Mouse (Mus musculus) midbrain, embryonic 15.5 days (tissue): ENCODE results near the gene Htr2c. TPM values are rescaled to one million over a fixed set of nuclear protein-coding genes. Genes with fewer than 3 reads are reported as not detected.

Source experiments
- ATAC-seq: fragments of 200-750 bp; cut with Nextera tagmentation; replicated peaks from 2 replicates; pipeline ENCODE4 v1.8.0; 2017; ENCODE audit warnings: moderate TSS enrichment
- H3K27ac ChIP-seq: fragments of 300-500 bp; sonication (generic); 2 replicates; pipeline ENCODE4 v1.5.1; 2015; ENCODE audit warnings: mild to moderate bottlenecking, inconsistent platforms
- H3K27me3 ChIP-seq: fragments of 300-500 bp; sonication (generic); replicated peaks from 2 replicates; pipeline ENCODE4 v1.6.1; 2015; ENCODE audit warnings: inconsistent platforms
- H3K36me3 ChIP-seq: fragments of 300-500 bp; sonication (generic); replicated peaks from 2 replicates; pipeline ENCODE4 v1.6.1; 2015; ENCODE audit warnings: inconsistent platforms
- H3K4me1 ChIP-seq: fragments of 300-500 bp; sonication (generic); 2 replicates; pipeline ENCODE4 v1.6.1; 2015; ENCODE audit warnings: inconsistent platforms
- H3K4me2 ChIP-seq: fragments of 300-500 bp; sonication (generic); 2 replicates; pipeline ENCODE4 v1.6.1; 2015; ENCODE audit warnings: inconsistent platforms, mild to moderate bottlenecking, moderate library complexity
- H3K4me3 ChIP-seq: fragments of 300-500 bp; sonication (generic); 2 replicates; pipeline ENCODE4 v1.5.1; 2015; ENCODE audit warnings: mild to moderate bottlenecking, inconsistent platforms
- H3K9ac ChIP-seq: fragments of 300-500 bp; sonication (generic); 2 replicates; pipeline ENCODE4 v1.6.1; 2015; ENCODE audit warnings: mild to moderate bottlenecking, inconsistent platforms
- H3K9me3 ChIP-seq: fragments of 300-500 bp; sonication (generic); 2 replicates; pipeline ENCODE4 v1.6.1; 2016; ENCODE audit warnings: inconsistent platforms
- WGBS: fragments of 180-500 bp; shearing (Covaris S2); methylation state at CpG from one replicate; pipeline ENCODE4 v1.1.7; 2015; ENCODE audit warnings: mixed read lengths; 5-methylcytosine and 5-hydroxymethylcytosine counted together
- polyA plus RNA-seq: library from polyadenylated mRNA; unstranded; fragments of >200 nt; fragmentation: Nextera tagmentation; extraction: Ambion mirVana; gene quantifications from 2 replicates; pipeline ENCODE4 v1.2.1, GENCODE M21; 2015

Htr2c gene
- polyA plus RNA-seq = 5.0 and 6.1 TPM in 2 replicates

GRCm38 (mm10) chrX:146962258-146962913 lies at the start of gene Htr2c:
Gene Htr2c, plus strand, starts transcription at chrX:146962513.
- H3K27ac ChIP-seq = no peak within 1 kb of the TSS
- WGBS = 27% methylated on average over 27 of the region's 27 CpGs
- H3K4me2 ChIP-seq = peak within 1 kb of the TSS; percentile 76
- H3K9me3 ChIP-seq = no peaks in the 10 kb centered on the region
- H3K27me3 ChIP-seq = peaks cover 4% of the 10 kb centered on the region; the same call in 1 of the 2 replicates
- H3K36me3 ChIP-seq = no peaks in the 10 kb centered on the region
- peak within 1 kb of the TSS; percentile 41 for H3K9ac ChIP-seq
- H3K4me1 ChIP-seq = no peaks in the 10 kb centered on the region
- peak; percentile 92 for ATAC-seq
- peak within 1 kb of the TSS; percentile 51 for H3K4me3 ChIP-seq

GRCm38 (mm10) chrX:146928251-146928650 lies 34.1 kb upstream of the Htr2c start:
- H3K9ac ChIP-seq = no peak overlapping the region
- WGBS = 58% methylated on average over 1 of the region's 1 CpGs
- H3K4me1 ChIP-seq = no peaks in the 10 kb centered on the region
- ATAC-seq = no peak
- no peaks in the 10 kb centered on the region for H3K36me3 ChIP-seq
- H3K4me2 ChIP-seq = no peak overlapping the region
- H3K27ac ChIP-seq = no peak overlapping the region
- H3K27me3 ChIP-seq = no peaks in the 10 kb centered on the region
- no peak overlapping the region for H3K4me3 ChIP-seq
- no peaks in the 10 kb centered on the region for H3K9me3 ChIP-seq

GRCm38 (mm10) chrX:146936332-146936731 lies 26.0 kb upstream of the Htr2c start:
- Histone ChIP-seq H3K9ac (no peak overlapping the region), H3K36me3 (no peaks in the 10 kb centered on the region), H3K9me3 (no peaks in the 10 kb centered on the region), H3K4me3 (no peak overlapping the region), H3K4me2 (no peak overlapping the region), H3K4me1 (no peaks in the 10 kb centered on the region), H3K27ac (no peak overlapping the region), H3K27me3 (no peaks in the 10 kb centered on the region)
- ATAC-seq = no peak

- Histone ChIP-seq H3K4me1 (no peaks in the 10 kb centered on the region), H3K9me3 (no peaks in the 10 kb centered on the region), H3K4me2 (no peak overlapping the region), H3K27me3 (no peaks in the 10 kb centered on the region), H3K36me3 (no peaks in the 10 kb centered on the region), H3K27ac (no peak overlapping the region), H3K4me3 (no peak overlapping the region), H3K9ac (no peak overlapping the region)
- WGBS = 88% methylated on average over 2 of the region's 2 CpGs
- no peak for ATAC-seq
Observed at GRCm38 (mm10) chrX:146946216-146946886, 16.0 kb upstream of the Htr2c start.

DNA sequence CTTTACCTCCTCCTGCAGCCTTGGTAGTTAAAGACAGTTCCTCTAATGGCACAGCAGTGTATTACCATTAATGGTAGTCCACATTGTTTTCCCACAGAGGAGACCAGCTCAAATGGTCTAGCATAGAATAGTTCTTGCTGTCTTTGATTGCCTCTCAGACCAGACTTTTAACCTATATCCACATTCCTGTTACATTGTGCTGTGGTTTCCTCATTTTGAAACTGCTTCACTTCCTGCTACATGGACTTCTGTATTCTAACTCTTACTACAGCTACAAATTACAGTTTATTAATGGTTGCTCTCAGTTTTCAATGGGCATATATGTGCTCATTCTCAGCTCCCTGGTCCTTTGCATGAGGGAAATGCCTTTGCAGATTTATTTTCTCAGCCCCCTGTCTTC lies 15.3 kb upstream of the Htr2c start:
- ATAC-seq = no peak
- Histone ChIP-seq H3K27ac (no peak overlapping the region), H3K9ac (no peak overlapping the region), H3K4me2 (no peak overlapping the region), H3K4me1 (no peaks in the 10 kb centered on the region), H3K9me3 (no peaks in the 10 kb centered on the region), H3K27me3 (no peaks in the 10 kb centered on the region), H3K4me3 (no peak overlapping the region), H3K36me3 (no peaks in the 10 kb centered on the region)

- Histone ChIP-seq H3K9me3 (no peaks in the 10 kb centered on the region), H3K4me1 (no peaks in the 10 kb centered on the region), H3K4me2 (no peak overlapping the region), H3K36me3 (no peaks in the 10 kb centered on the region), H3K9ac (no peak overlapping the region), H3K4me3 (no peak overlapping the region), H3K27me3 (peaks cover 4% of the 10 kb centered on the region; the same call in 1 of the 2 replicates), H3K27ac (no peak overlapping the region)
- WGBS = 73% methylated on average over 1 of the region's 1 CpGs
- ATAC-seq = no peak
Observed at GRCm38 (mm10) chrX:146958608-146959007, 3.7 kb upstream of the Htr2c start.

GRCm38 (mm10) chrX:146959960-146960359 lies 2.4 kb upstream of the Htr2c start:
- Histone ChIP-seq H3K4me2 (peak overlapping the region; percentile 28), H3K9ac (no peak overlapping the region), H3K9me3 (no peaks in the 10 kb centered on the region), H3K4me3 (0 out of 2 replicates have a peak overlapping the region, but pooled peaks have one; percentile 4), H3K27ac (no peak overlapping the region), H3K27me3 (peaks cover 4% of the 10 kb centered on the region; the same call in 1 of the 2 replicates), H3K36me3 (no peaks in the 10 kb centered on the region), H3K4me1 (no peaks in the 10 kb centered on the region)
- no peak for ATAC-seq
- 26% methylated on average over 10 of the region's 10 CpGs for WGBS

DNA sequence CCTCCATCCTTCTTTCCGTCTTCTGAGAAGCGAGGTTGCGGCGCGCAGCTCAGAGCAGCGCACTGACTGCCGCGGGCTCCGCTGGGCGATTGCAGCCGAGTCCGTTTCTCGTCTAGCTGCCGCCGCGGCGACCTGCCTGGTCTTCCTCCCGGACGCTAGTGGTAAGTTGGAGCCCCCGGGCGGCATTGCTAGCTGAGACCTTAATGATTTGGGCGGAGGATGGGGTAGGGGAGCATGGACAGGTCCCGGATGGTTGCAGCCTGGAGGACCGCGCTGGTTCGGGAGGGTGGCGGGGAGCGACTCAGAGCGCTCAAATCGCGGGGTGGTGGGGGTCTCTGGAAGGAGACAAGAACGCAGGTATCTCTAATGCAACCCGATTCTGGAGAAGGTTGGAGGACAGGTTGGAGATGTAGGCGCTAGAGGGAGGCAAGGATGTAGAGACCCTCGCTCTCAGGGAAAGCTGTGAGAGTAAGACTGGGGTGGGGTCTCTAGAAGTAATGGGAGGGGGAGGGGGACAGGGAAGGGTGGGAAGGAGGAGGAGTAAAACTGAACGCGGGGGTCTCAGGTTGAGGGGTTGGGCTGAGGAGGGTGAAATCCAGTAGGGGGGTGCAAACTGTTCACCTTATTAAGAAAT lies 718 bp downstream of the Htr2c start:
- WGBS = 26% methylated on average over 37 of the region's 37 CpGs
- peak; percentile 85 for ATAC-seq

DNA sequence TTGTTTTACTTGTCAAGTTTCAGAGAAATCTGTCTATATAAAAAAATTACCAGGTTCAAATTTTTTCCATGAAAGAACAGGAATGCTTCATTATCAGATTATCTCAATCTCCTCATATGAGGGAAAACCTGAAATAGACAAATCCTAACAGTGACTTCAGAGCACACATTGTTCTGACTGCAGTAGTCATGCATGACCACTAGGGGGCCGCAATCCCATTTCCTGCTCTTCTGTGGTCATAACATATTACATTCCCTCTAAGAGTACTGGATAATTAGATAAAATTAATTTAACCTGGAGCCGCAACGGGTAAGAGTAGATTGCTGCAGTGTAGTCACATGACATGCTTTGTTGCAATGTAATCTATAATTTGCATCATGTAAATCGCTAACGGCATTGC lies 17.6 kb downstream of the Htr2c start:
- no peak overlapping the region for H3K27ac ChIP-seq
- H3K4me3 ChIP-seq = no peak overlapping the region
- no peaks in the 10 kb centered on the region for H3K9me3 ChIP-seq
- H3K27me3 ChIP-seq = no peaks in the 10 kb centered on the region
- H3K4me1 ChIP-seq = no peaks in the 10 kb centered on the region
- no peak overlapping the region for H3K9ac ChIP-seq
- ATAC-seq = no peak
- H3K4me2 ChIP-seq = no peak overlapping the region
- H3K36me3 ChIP-seq = no peaks in the 10 kb centered on the region
- 62% methylated on average over 5 of the region's 5 CpGs for WGBS

More for the DNA sequence above, 718 bp downstream of the Htr2c start:
- no peaks in the 10 kb centered on the region for H3K4me1 ChIP-seq
- peaks cover 4% of the 10 kb centered on the region; the same call in 1 of the 2 replicates for H3K27me3 ChIP-seq
- peak overlapping the region; percentile 41 for H3K9ac ChIP-seq
- H3K9me3 ChIP-seq = no peaks in the 10 kb centered on the region
- H3K36me3 ChIP-seq = no peaks in the 10 kb centered on the region
- peak overlapping the region; percentile 76 for H3K4me2 ChIP-seq
- H3K27ac ChIP-seq = no peak overlapping the region
- peak overlapping the region; percentile 51 for H3K4me3 ChIP-seq

DNA sequence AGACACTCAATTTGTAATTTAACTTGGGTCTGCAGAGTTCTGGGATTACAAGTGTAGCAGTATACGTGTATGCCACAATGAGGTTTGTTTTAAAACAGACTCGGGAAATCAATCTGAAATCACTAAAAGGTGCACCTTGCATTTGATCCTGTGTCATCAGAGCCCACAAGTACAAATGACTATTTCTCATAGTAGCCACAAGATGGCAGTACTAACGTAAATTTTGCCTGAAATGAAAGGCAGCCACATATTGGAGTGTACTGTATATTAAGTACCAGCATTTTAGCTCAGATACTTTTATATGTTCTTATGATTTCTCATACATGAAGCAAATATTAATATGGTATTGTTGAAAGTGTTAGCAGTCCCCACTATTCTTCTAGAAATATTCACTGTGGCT lies 93.4 kb downstream of the Htr2c start:
- no peak overlapping the region for H3K27ac ChIP-seq
- H3K4me1 ChIP-seq = no peaks in the 10 kb centered on the region
- no peak overlapping the region for H3K4me3 ChIP-seq
- no peaks in the 10 kb centered on the region for H3K36me3 ChIP-seq
- no peaks in the 10 kb centered on the region for H3K9me3 ChIP-seq
- no peak overlapping the region for H3K9ac ChIP-seq
- H3K27me3 ChIP-seq = no peaks in the 10 kb centered on the region
- no peak overlapping the region for H3K4me2 ChIP-seq
- no peak for ATAC-seq
- WGBS = 21% methylated on average over 3 of the region's 3 CpGs

DNA sequence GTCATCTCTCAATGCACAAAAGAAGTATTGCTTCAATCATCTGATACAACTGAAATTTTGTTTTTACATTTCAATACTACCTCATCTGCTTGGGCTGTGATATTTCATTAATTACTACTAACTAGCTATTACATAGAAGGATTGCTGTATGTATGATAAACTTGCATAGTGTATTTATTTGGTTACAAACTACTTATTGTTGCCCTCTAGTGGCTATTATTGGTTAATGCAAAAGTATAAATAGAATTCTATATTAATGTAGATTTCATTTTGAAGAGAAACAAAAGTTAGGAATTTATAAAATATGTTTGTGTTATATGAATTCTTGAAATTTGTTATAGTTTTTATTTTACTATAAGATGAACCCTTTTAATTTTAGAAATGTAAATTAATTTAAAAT lies 109.3 kb downstream of the Htr2c start:
- no peaks in the 10 kb centered on the region for H3K4me1 ChIP-seq
- no peaks in the 10 kb centered on the region for H3K9me3 ChIP-seq
- no peak overlapping the region for H3K9ac ChIP-seq
- H3K4me2 ChIP-seq = no peak overlapping the region
- no peak overlapping the region for H3K4me3 ChIP-seq
- no peaks in the 10 kb centered on the region for H3K27me3 ChIP-seq
- H3K27ac ChIP-seq = no peak overlapping the region
- ATAC-seq = no peak
- no peaks in the 10 kb centered on the region for H3K36me3 ChIP-seq

- no peaks in the 10 kb centered on the region for H3K27me3 ChIP-seq
- H3K9me3 ChIP-seq = no peaks in the 10 kb centered on the region
- H3K36me3 ChIP-seq = no peaks in the 10 kb centered on the region
- H3K9ac ChIP-seq = no peak overlapping the region
- no peak overlapping the region for H3K4me3 ChIP-seq
- no peak overlapping the region for H3K27ac ChIP-seq
- no peaks in the 10 kb centered on the region for H3K4me1 ChIP-seq
- no peak overlapping the region for H3K4me2 ChIP-seq
- ATAC-seq = no peak
- WGBS = 51% methylated on average over 1 of the region's 1 CpGs
Observed at GRCm38 (mm10) chrX:147119155-147119554, 156.8 kb downstream of the Htr2c start.
